Comparison of ENCODE assay signal across 14 mouse cellular contexts in genomic region chr15:31375212-31375611, GRCm38 (mm10). TPM values are rescaled to one million over a fixed set of nuclear protein-coding genes. Genes with fewer than 3 reads are reported as not detected.
DNase-seq lines count a peak whose midpoint lies in the region; ATAC-seq and TF ChIP-seq lines count a peak whose summit lies in the region.
"Had no signal": no experiment of that assay in that cellular context is flagged by ENCODE, and none has a peak within 500 bp of the region (broad histone marks: within the 10 kb centered on the region; RNA-seq: fewer than 3 reads in every experiment).

No protein-coding gene starts in this region.

- no peak overlapping the region for H3K27ac ChIP-seq in kidney, adult 2 months (ENCODE audit: insufficient read depth, low read depth, low read length)
- H3K27ac ChIP-seq: embryonic facial prominence, embryonic 12.5 days; hindbrain, embryonic 10.5 days had no signal

- H3K36me3 ChIP-seq in kidney, adult 2 months (ENCODE audit: control insufficient read depth, insufficient read depth, low read length) = no peaks in the 10 kb centered on the region
- H3K36me3 ChIP-seq: embryonic facial prominence, embryonic 12.5 days; hindbrain, embryonic 10.5 days had no signal

- DNase-seq in frontal cortex, adult 2 months (ENCODE audit: extremely low spot score in 1 of 2, low spot score in 1 of 2) = no peak
- DNase-seq in kidney, postnatal 4 days = peak; percentile 22 to 45
- no peak for DNase-seq in kidney, adult 2 months
- peak; percentile 84 for DNase-seq in 3T3-L1 (ENCODE audit: low read depth, low spot score)
- DNase-seq in fibroblast of lung, adult 2 months (ENCODE audit: low read depth) = peak; percentile 6
- DNase-seq in layer of hippocampus, adult 9-11 months = no peak
- DNase-seq: adrenal gland, postnatal 25 days; cerebellum, adult 2 months; kidney, postnatal 14 days; lung, adult 2 months; thymus, postnatal 4 days had no signal

- no peak overlapping the region for H3K4me3 ChIP-seq in kidney, adult 2 months (ENCODE audit: insufficient read depth, low read depth, low read length)
- H3K4me3 ChIP-seq: embryonic facial prominence, embryonic 12.5 days; hindbrain, embryonic 10.5 days had no signal

- no peak for TF ChIP-seq POLR2A in kidney, adult 2 months (IDR thresholded peaks at IDR 0.05; ENCODE audit: low read depth, low read length)

- WGBS in kidney, adult 2 months = 53% methylated on average over 4 of the region's 4 CpGs

- H3K27me3 ChIP-seq in kidney, adult 2 months (replicated peaks; ENCODE audit: control insufficient read depth, insufficient read depth, low read length) = no peaks in the 10 kb centered on the region

- no peak for TF ChIP-seq CTCF in kidney, adult 2 months (conservative IDR thresholded peaks at IDR 0.05; ENCODE audit: insufficient read depth, insufficient read length, low read depth, low read length)

- peak; percentile 93 for ATAC-seq in frontal cortex, adult (ENCODE audit: low TSS enrichment)

- H3K4me1 ChIP-seq in kidney, adult 2 months (ENCODE audit: control insufficient read depth, insufficient read depth, low read length) = no peaks in the 10 kb centered on the region
- H3K4me1 ChIP-seq: hindbrain, embryonic 10.5 days had no signal

RNA-seq across cellular contexts. Expression of gene Ankrd33b, which starts 7.7 kb away (rescaled TPM):
- polyA plus RNA-seq in frontal cortex, adult 2 months (2012; rRNA removed) = 25.4 and 26.0 TPM in 2 replicates
- 21.8 and 26.9 TPM in 2 replicates for polyA plus RNA-seq in kidney, adult 2 months (2012; rRNA removed)

Comparison
In these comparisons a context has a peak if more than half of its experiments do, and no peak if none do; other contexts are left out.
1. DNase-seq: peak in kidney, postnatal 4 days (2 of 2), 3T3-L1 (single experiment) and fibroblast of lung, adult 2 months (single experiment); none in frontal cortex, adult 2 months (0 of 2), kidney, adult 2 months (single experiment) and layer of hippocampus, adult 9-11 months (single experiment).